Mouse (Mus musculus) ES-E14 (cell line): Measurements from ENCODE around the gene D930020B18Rik.

Experiments used
- CHD2 ChIP-seq: IDR thresholded peaks from 2 replicates; pipeline ENCODE4 v1.6.1; 2014; ENCODE audit warnings: mild to moderate bottlenecking, low read depth, low read length, inconsistent platforms
- HCFC1 ChIP-seq: IDR thresholded peaks from 2 replicates; pipeline ENCODE4 v1.6.1; 2012; ENCODE audit warnings: low read length, inconsistent platforms, borderline replicate concordance; ENCODE audit not compliant: insufficient read depth

DNA sequence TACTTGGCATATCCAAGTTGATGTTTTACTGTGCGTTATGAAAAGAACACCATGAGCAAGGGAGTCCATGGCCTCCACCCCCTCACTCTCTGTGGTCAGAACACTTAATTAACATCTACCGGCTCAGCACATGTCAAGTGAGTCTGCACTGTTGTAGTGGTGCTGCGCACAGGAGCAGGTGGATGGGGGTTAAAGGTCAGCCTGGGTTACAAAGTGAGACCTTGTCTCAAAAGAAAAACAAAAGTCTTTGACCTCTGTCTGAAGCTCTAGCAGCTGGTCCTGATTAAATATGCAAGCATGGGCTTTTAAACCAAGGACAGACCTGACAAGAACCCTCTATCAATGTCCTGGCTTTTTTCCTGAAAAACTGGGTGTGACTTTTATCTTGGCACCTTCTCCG is 100.9 kb downstream of the D930020B18Rik start:
- no peak for TF ChIP-seq HCFC1
- peak; percentile 47; the same call in 1 of the 2 replicates for TF ChIP-seq CHD2
